Mouse (Mus musculus): ENCODE data around the gene Vac14. TPM values are rescaled to one million over a fixed set of nuclear protein-coding genes. Genes with fewer than 3 reads are reported as not detected.

The Vac14 gene
- total RNA-seq, 2 experiments from 2014 or later = 23.9 TPM

- no peak for DNase-seq
These were observed 98.7 kb downstream of the Vac14 start for GRCm38 (mm10) chr8:110717131-110717530.

- DNase-seq = no peak
These were observed 100.0 kb downstream of the Vac14 start for GRCm38 (mm10) chr8:110718209-110718968.

- DNase-seq = peak in 1 of 2 experiments; percentile 66
These were observed 100.7 kb downstream of the Vac14 start for GRCm38 (mm10) chr8:110718969-110719670.

GRCm38 (mm10) chr8:110719898-110720653 is 101.7 kb downstream of the Vac14 start:
- DNase-seq = no peak

GRCm38 (mm10) chr8:110720685-110721598 is 102.6 kb downstream of the Vac14 start, which contains the start of gene Mtss1l:
Gene Mtss1l, plus strand, starts transcription at chr8:110721476.
- DNase-seq = peak; percentile 73 to 80

GRCm38 (mm10) chr8:110721606-110722413 is 103.4 kb downstream of the Vac14 start:
- DNase-seq = no peak

GRCm38 (mm10) chr8:110722414-110723011 is 104.1 kb downstream of the Vac14 start:
- no peak for DNase-seq

GRCm38 (mm10) chr8:110724493-110724892 is 106.1 kb downstream of the Vac14 start:
- DNase-seq = no peak

- DNase-seq = peak; percentile 64 to 75
These were observed 106.9 kb downstream of the Vac14 start for GRCm38 (mm10) chr8:110725084-110725838.

- peak in 1 of 2 experiments; percentile 65 for DNase-seq
These were observed 108.5 kb downstream of the Vac14 start for GRCm38 (mm10) chr8:110726893-110727292.

GRCm38 (mm10) chr8:110731346-110731859 is 113.0 kb downstream of the Vac14 start:
- DNase-seq = no peak

GRCm38 (mm10) chr8:110733036-110733435 is 114.7 kb downstream of the Vac14 start:
- no peak for DNase-seq

GRCm38 (mm10) chr8:110738591-110739195 is 120.3 kb downstream of the Vac14 start:
- peak in 1 of 2 experiments; percentile 4 for DNase-seq

GRCm38 (mm10) chr8:110740629-110741175 is 122.3 kb downstream of the Vac14 start:
- DNase-seq = no peak

GRCm38 (mm10) chr8:110741816-110742451 is 123.5 kb downstream of the Vac14 start:
- DNase-seq = no peak

- no peak for DNase-seq
These were observed 124.0 kb downstream of the Vac14 start for GRCm38 (mm10) chr8:110742452-110742818.

GRCm38 (mm10) chr8:110745162-110745561 is 126.8 kb downstream of the Vac14 start:
- DNase-seq = no peak

- no peak for DNase-seq
These were observed 128.3 kb downstream of the Vac14 start for GRCm38 (mm10) chr8:110746661-110747060.

Measured in layer of hippocampus, postnatal 36 days (tissue).